Mouse (Mus musculus) lung, embryonic 14.5 days (tissue): ENCODE measurements around the gene Lsm10. TPM values are rescaled to one million over a fixed set of nuclear protein-coding genes. Genes with fewer than 3 reads are reported as not detected.

Source experiments
- ATAC-seq: fragments of 200-750 bp; cut with Nextera tagmentation; 2 replicates; pipeline ENCODE4 v1.8.0; 2017; ENCODE audit warnings: mild to moderate bottlenecking, moderate TSS enrichment, moderate library complexity; ENCODE audit not compliant: insufficient read depth
- DNase-seq: peaks from one replicate; pipeline ENCODE4 v3.0.0-alpha.2; 2015
- H3K27ac ChIP-seq: fragments of 300-500 bp; sonication (generic); 2 replicates; pipeline ENCODE4 v1.5.1; 2014; ENCODE audit warnings: low read depth, mild to moderate bottlenecking, moderate library complexity
- H3K27me3 ChIP-seq: fragments of 300-500 bp; sonication (generic); 2 replicates; pipeline ENCODE4 v1.6.1; 2014; ENCODE audit warnings: low read length, control low read depth; ENCODE audit not compliant: insufficient read depth
- H3K36me3 ChIP-seq: fragments of 300-500 bp; sonication (generic); 2 replicates; pipeline ENCODE4 v1.6.1; 2014; ENCODE audit warnings: control low read depth; ENCODE audit not compliant: insufficient read depth
- H3K4me1 ChIP-seq: fragments of 300-500 bp; sonication (generic); 2 replicates; pipeline ENCODE4 v1.6.1; 2014; ENCODE audit warnings: antibody characterized with exemption, control low read depth; ENCODE audit not compliant: insufficient read depth
- H3K4me2 ChIP-seq: fragments of 300-500 bp; sonication (generic); 2 replicates; pipeline ENCODE4 v1.6.1; 2014; ENCODE audit warnings: mild to moderate bottlenecking
- H3K4me3 ChIP-seq: fragments of 300-500 bp; sonication (generic); 2 replicates; pipeline ENCODE4 v1.5.1; 2014; ENCODE audit warnings: low read depth, low read length
- H3K9ac ChIP-seq: fragments of 300-500 bp; sonication (generic); 2 replicates; pipeline ENCODE4 v1.6.1; 2014
- H3K9me3 ChIP-seq: fragments of 300-500 bp; sonication (generic); 2 replicates; pipeline ENCODE4 v1.6.1; 2016; ENCODE audit warnings: low read depth, low read length, control low read depth
- CTCF ChIP-seq: IDR thresholded peaks from 2 replicates; pipeline ENCODE4 v1.5.1; 2016; ENCODE audit warnings: antibody characterized with exemption, low read depth
- WGBS: fragments of 180-500 bp; shearing (Covaris S2); extraction: QIAGEN DNeasy Blood & Tissue Kit; methylation state at CpG from one replicate; pipeline ENCODE4 v1.1.7; 2014; 5-methylcytosine and 5-hydroxymethylcytosine counted together
- polyA plus RNA-seq: library from polyadenylated mRNA; unstranded; fragments of >200 nt; fragmentation: Nextera tagmentation; extraction: Ambion mirVana; gene quantifications from 2 replicates; pipeline ENCODE4 v1.2.1, GENCODE M21; 2014

The Lsm10 gene
- polyA plus RNA-seq, 1 experiment from 2014 or later, result 50.2 TPM

- no peak for TF ChIP-seq CTCF
- no peaks in the 10 kb centered on the region for H3K9me3 ChIP-seq
- H3K4me1 ChIP-seq, result peaks cover 4% of the 10 kb centered on the region; the same call in 1 of the 2 replicates
- H3K27me3 ChIP-seq, result no peaks in the 10 kb centered on the region
- ATAC-seq (no peak), DNase-seq (no peak)
- no peak overlapping the region; the same call in 1 of the 2 replicates for H3K4me2 ChIP-seq
- H3K36me3 ChIP-seq, result 0 out of 2 replicates have a peak, but pooled peaks cover 21% of the 10 kb centered on the region
- no peak overlapping the region for H3K9ac ChIP-seq
- no peak overlapping the region for H3K4me3 ChIP-seq
- H3K27ac ChIP-seq, result no peak overlapping the region
- WGBS, result 91% methylated on average over 20 of the region's 20 CpGs
Measured at GRCm38 (mm10) chr4:126097711-126098253, 1.4 kb downstream of the Lsm10 start.

GRCm38 (mm10) chr4:126099365-126099764, 2.9 kb downstream of the Lsm10 start:
- DNase-seq (no peak), ATAC-seq (no peak)
- no peak overlapping the region for H3K27ac ChIP-seq
- no peak for TF ChIP-seq CTCF
- H3K4me1 ChIP-seq, result peaks cover 7% of the 10 kb centered on the region; the same call in 1 of the 2 replicates
- WGBS, result 84% methylated on average over 3 of the region's 3 CpGs
- H3K9ac ChIP-seq, result no peak overlapping the region
- H3K4me3 ChIP-seq, result no peak overlapping the region
- 0 out of 2 replicates have a peak, but pooled peaks cover 21% of the 10 kb centered on the region for H3K36me3 ChIP-seq
- no peak overlapping the region for H3K4me2 ChIP-seq
- no peaks in the 10 kb centered on the region for H3K9me3 ChIP-seq
- H3K27me3 ChIP-seq, result no peaks in the 10 kb centered on the region

DNA sequence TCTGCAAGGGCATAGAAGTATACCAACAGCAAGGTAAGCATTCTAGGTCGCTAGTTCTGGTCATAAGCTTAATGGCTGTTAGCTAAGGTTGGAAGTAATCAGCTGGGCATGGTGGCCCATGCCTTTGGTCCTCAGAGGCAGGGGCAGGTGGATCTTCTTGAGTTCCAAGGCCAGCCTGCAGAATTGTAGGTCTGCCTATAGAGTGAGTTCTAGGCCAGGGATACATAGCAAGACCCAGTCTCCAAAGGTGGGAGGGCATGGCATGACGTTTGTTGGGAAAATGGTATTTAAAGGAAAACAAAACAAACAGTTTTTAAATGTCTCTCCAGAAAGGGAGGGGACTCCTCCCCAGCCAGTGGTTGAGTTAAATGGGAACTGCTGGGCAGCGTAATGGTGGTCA, 4.3 kb downstream of the Lsm10 start:
- DNase-seq (no peak), ATAC-seq (no peak)
- no peaks in the 10 kb centered on the region for H3K9me3 ChIP-seq
- 0 out of 2 replicates have a peak, but pooled peaks cover 21% of the 10 kb centered on the region for H3K36me3 ChIP-seq
- no peak overlapping the region for H3K4me2 ChIP-seq
- H3K4me3 ChIP-seq, result no peak overlapping the region
- 73% methylated on average over 3 of the region's 3 CpGs for WGBS
- H3K9ac ChIP-seq, result no peak overlapping the region
- TF ChIP-seq CTCF, result no peak
- H3K4me1 ChIP-seq, result peaks cover 7% of the 10 kb centered on the region; the same call in 1 of the 2 replicates
- no peak overlapping the region for H3K27ac ChIP-seq
- no peaks in the 10 kb centered on the region for H3K27me3 ChIP-seq

- Histone ChIP-seq H3K4me1 (peaks cover 7% of the 10 kb centered on the region; the same call in 1 of the 2 replicates), H3K9me3 (no peaks in the 10 kb centered on the region), H3K4me2 (peak overlapping the region; percentile 97), H3K36me3 (0 out of 2 replicates have a peak, but pooled peaks cover 21% of the 10 kb centered on the region), H3K27me3 (no peaks in the 10 kb centered on the region), H3K4me3 (peak overlapping the region; percentile 95; the same call in 1 of the 2 replicates), H3K27ac (peak overlapping the region; percentile 92), H3K9ac (peak overlapping the region; percentile 51)
- 40% methylated on average over 7 of the region's 7 CpGs for WGBS
- no peak for ATAC-seq
- no peak for TF ChIP-seq CTCF
- peak; percentile 47 for DNase-seq
Measured at GRCm38 (mm10) chr4:126102061-126102841, 5.8 kb downstream of the Lsm10 start.

GRCm38 (mm10) chr4:126103057-126103581, 6.7 kb downstream of the Lsm10 start:
- H3K27me3 ChIP-seq, result no peaks in the 10 kb centered on the region
- peak; percentile 69 for ATAC-seq
- H3K4me3 ChIP-seq, result peak overlapping the region; percentile 95
- 0 out of 2 replicates have a peak, but pooled peaks cover 19% of the 10 kb centered on the region for H3K36me3 ChIP-seq
- TF ChIP-seq CTCF, result no peak
- H3K9ac ChIP-seq, result peak overlapping the region; percentile 51
- H3K4me2 ChIP-seq, result peak overlapping the region; percentile 97
- DNase-seq, result peak; percentile 92
- no peaks in the 10 kb centered on the region for H3K9me3 ChIP-seq
- peaks cover 7% of the 10 kb centered on the region; the same call in 1 of the 2 replicates for H3K4me1 ChIP-seq
- peak overlapping the region; percentile 92 for H3K27ac ChIP-seq
- WGBS, result 1% methylated on average over 15 of the region's 15 CpGs

DNA sequence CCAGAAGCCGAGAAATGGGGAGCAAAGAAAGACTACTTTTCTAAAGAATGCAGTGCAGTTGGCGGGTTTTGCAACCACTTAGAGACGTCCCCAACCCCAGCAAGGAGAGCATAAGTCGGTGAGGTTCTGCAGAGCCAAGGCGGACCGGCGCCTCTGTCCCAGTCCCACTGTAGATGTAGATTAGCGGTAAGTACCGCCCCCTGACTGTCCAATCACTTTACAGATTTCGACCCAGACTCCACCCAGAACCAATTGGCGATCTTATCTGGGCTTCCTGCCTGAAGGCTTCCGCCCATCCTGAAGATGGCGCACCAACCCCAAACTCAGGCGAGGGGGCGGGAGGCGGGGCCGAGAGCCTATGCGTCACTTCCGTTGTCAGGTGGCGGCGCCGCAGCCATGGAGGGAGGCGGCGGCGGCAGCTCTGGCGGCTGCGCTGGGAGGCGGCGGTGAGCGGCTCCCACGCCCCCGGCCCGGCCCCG, 7.2 kb downstream of the Lsm10 start, which contains the start of gene Stk40:
Gene Stk40, plus strand, starts transcription at position 368 of the 479 bp plus-strand sequence.
- 1% methylated on average over 34 of the region's 34 CpGs for WGBS
- peak within 1 kb of the TSS; percentile 78 for H3K9ac ChIP-seq
- H3K4me3 ChIP-seq, result peak within 1 kb of the TSS; percentile 95
- peak within 1 kb of the TSS; percentile 97 for H3K4me2 ChIP-seq
- peaks cover 7% of the 10 kb centered on the region; the same call in 1 of the 2 replicates for H3K4me1 ChIP-seq
- no peaks in the 10 kb centered on the region for H3K9me3 ChIP-seq
- 0 out of 2 replicates have a peak, but pooled peaks cover 14% of the 10 kb centered on the region for H3K36me3 ChIP-seq
- H3K27me3 ChIP-seq, result no peaks in the 10 kb centered on the region
- ATAC-seq (peak; percentile 96), DNase-seq (peak; percentile 98)
- TF ChIP-seq CTCF, result peak; percentile 86
- peak within 1 kb of the TSS; percentile 92 for H3K27ac ChIP-seq
